Mouse (Mus musculus): ENCODE measurements at regions not wholly inside any gene's neighbourhood (a gene's known extent, or its start where the extent isn't known, plus 50 kb on each side); places are given as distances from the start of the nearest gene placed in this dataset.

DNA sequence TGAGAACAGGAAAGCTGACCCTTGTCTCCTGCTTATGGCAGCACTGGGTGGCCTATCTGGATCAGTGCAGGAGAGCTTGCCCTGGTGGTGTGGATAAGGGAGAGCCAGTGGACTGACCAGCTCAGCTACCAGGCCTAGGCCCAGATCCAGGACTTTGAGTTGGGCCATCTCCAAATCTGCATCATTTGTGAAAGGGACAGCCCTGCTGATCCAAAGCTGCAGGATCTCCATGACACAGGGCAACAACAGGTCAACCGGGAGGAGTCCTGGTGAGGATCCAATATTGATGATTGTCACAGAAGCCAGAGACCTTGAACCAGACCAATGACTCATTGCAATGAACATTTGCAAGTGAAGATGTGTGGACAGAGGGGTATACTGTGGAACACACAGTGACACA lies 256.2 kb upstream of the Rtl1 start:
- TF ChIP-seq CTCF (IDR thresholded peaks at IDR 0.05; ENCODE audit: borderline replicate concordance, control insufficient read depth, extremely low read depth, insufficient read depth, low read length, poor library complexity) = no peak
- TF ChIP-seq POLR2A (IDR thresholded peaks at IDR 0.05; ENCODE audit: control insufficient read depth, extremely low read depth, insufficient read depth, low read length, poor library complexity) = no peak
- 97% methylated on average over 1 of the region's 1 CpGs for WGBS
- H3K4me3 ChIP-seq (ENCODE audit: control insufficient read depth, insufficient read depth, low read length) = no peak overlapping the region
- H3K4me1 ChIP-seq (replicated peaks; ENCODE audit: control insufficient read depth, insufficient read depth, low read length) = no peaks in the 10 kb centered on the region
- no peaks in the 10 kb centered on the region for H3K36me3 ChIP-seq (ENCODE audit: control insufficient read depth, insufficient read depth, low read length)
- H3K27ac ChIP-seq (ENCODE audit: control insufficient read depth, insufficient read depth, low read length) = no peak overlapping the region
- no peak for DNase-seq
- H3K27me3 ChIP-seq (ENCODE audit: control insufficient read depth, insufficient read depth, low read length) = no peaks in the 10 kb centered on the region

GRCm38 (mm10) chr12:109857705-109858104 lies 257.6 kb upstream of the Rtl1 start:
- no peak overlapping the region for H3K4me3 ChIP-seq (ENCODE audit: control insufficient read depth, insufficient read depth, low read length)
- H3K4me1 ChIP-seq (replicated peaks; ENCODE audit: control insufficient read depth, insufficient read depth, low read length) = no peaks in the 10 kb centered on the region
- H3K36me3 ChIP-seq (ENCODE audit: control insufficient read depth, insufficient read depth, low read length) = no peaks in the 10 kb centered on the region
- WGBS = 86% methylated on average over 4 of the region's 4 CpGs
- DNase-seq = no peak
- H3K27me3 ChIP-seq (ENCODE audit: control insufficient read depth, insufficient read depth, low read length) = no peaks in the 10 kb centered on the region
- TF ChIP-seq POLR2A (IDR thresholded peaks at IDR 0.05; ENCODE audit: control insufficient read depth, extremely low read depth, insufficient read depth, low read length, poor library complexity) = no peak
- TF ChIP-seq CTCF (IDR thresholded peaks at IDR 0.05; ENCODE audit: borderline replicate concordance, control insufficient read depth, extremely low read depth, insufficient read depth, low read length, poor library complexity) = no peak
- no peak overlapping the region for H3K27ac ChIP-seq (ENCODE audit: control insufficient read depth, insufficient read depth, low read length)

DNA sequence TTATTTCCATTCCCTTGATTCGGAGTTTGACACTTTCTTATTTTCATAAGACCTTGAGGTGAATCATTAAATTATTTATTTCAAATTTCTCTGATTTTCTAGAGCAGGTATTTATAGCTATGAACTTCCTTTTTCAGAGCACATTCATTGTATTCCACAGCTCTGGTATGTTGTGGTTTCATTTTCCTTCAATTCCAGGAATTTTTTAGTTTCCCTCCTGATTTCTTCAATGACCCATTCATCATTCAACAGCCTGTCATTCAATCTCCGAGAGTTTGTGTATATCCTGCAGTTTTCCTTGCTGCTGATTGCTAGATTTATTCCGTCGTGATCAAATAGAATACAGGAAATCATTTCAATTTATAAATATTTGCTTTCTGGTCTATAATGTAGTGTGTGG lies 264.7 kb upstream of the Rtl1 start:
- Histone ChIP-seq H3K4me1 (replicated peaks; ENCODE audit: control insufficient read depth, insufficient read depth, low read length) (no peaks in the 10 kb centered on the region), H3K27ac (ENCODE audit: control insufficient read depth, insufficient read depth, low read length) (no peak overlapping the region), H3K36me3 (ENCODE audit: control insufficient read depth, insufficient read depth, low read length) (no peaks in the 10 kb centered on the region), H3K4me3 (ENCODE audit: control insufficient read depth, insufficient read depth, low read length) (no peak overlapping the region), H3K27me3 (ENCODE audit: control insufficient read depth, insufficient read depth, low read length) (no peaks in the 10 kb centered on the region)
- WGBS = 69% methylated on average over 4 of the region's 4 CpGs
- no peak for DNase-seq
- TF ChIP-seq CTCF (IDR thresholded peaks at IDR 0.05; ENCODE audit: borderline replicate concordance, control insufficient read depth, extremely low read depth, insufficient read depth, low read length, poor library complexity) = no peak
- no peak for TF ChIP-seq POLR2A (IDR thresholded peaks at IDR 0.05; ENCODE audit: control insufficient read depth, extremely low read depth, insufficient read depth, low read length, poor library complexity)

GRCm38 (mm10) chr12:109871021-109871420 lies 270.9 kb upstream of the Rtl1 start:
- no peaks in the 10 kb centered on the region for H3K27me3 ChIP-seq (ENCODE audit: control insufficient read depth, insufficient read depth, low read length)
- no peaks in the 10 kb centered on the region for H3K4me1 ChIP-seq (replicated peaks; ENCODE audit: control insufficient read depth, insufficient read depth, low read length)
- no peak overlapping the region for H3K4me3 ChIP-seq (ENCODE audit: control insufficient read depth, insufficient read depth, low read length)
- no peak for DNase-seq
- H3K27ac ChIP-seq (ENCODE audit: control insufficient read depth, insufficient read depth, low read length) = no peak overlapping the region
- no peak for TF ChIP-seq POLR2A (IDR thresholded peaks at IDR 0.05; ENCODE audit: control insufficient read depth, extremely low read depth, insufficient read depth, low read length, poor library complexity)
- TF ChIP-seq CTCF (IDR thresholded peaks at IDR 0.05; ENCODE audit: borderline replicate concordance, control insufficient read depth, extremely low read depth, insufficient read depth, low read length, poor library complexity) = no peak
- WGBS = 94% methylated on average over 14 of the region's 14 CpGs
- no peaks in the 10 kb centered on the region for H3K36me3 ChIP-seq (ENCODE audit: control insufficient read depth, insufficient read depth, low read length)

DNA sequence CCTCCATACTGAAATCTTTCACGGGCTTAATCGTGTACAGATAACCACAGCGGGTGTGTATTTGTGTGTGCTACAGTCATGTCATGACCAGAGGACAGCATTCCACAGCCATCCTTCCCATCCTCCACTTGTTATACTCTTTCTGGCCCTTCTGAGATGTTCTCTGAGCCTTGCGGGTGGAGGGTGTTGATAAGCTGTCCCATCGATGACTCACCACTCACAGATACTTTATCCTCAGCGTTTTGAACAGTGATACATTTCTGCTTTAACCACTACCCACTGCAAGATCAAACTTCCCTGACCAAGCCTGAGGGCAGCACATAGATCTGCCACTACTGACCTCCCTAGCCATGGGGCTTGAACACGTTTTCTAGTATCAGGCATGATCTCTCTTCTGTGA lies 274.3 kb upstream of the Rtl1 start:
- DNase-seq = no peak
- Histone ChIP-seq H3K27ac (ENCODE audit: control insufficient read depth, insufficient read depth, low read length) (no peak overlapping the region), H3K27me3 (ENCODE audit: control insufficient read depth, insufficient read depth, low read length) (no peaks in the 10 kb centered on the region), H3K4me1 (replicated peaks; ENCODE audit: control insufficient read depth, insufficient read depth, low read length) (no peaks in the 10 kb centered on the region), H3K4me3 (ENCODE audit: control insufficient read depth, insufficient read depth, low read length) (no peak overlapping the region), H3K36me3 (ENCODE audit: control insufficient read depth, insufficient read depth, low read length) (no peaks in the 10 kb centered on the region)
- WGBS = 76% methylated on average over 7 of the region's 7 CpGs
- no peak for TF ChIP-seq CTCF (IDR thresholded peaks at IDR 0.05; ENCODE audit: borderline replicate concordance, control insufficient read depth, extremely low read depth, insufficient read depth, low read length, poor library complexity)
- no peak for TF ChIP-seq POLR2A (IDR thresholded peaks at IDR 0.05; ENCODE audit: control insufficient read depth, extremely low read depth, insufficient read depth, low read length, poor library complexity)

DNA sequence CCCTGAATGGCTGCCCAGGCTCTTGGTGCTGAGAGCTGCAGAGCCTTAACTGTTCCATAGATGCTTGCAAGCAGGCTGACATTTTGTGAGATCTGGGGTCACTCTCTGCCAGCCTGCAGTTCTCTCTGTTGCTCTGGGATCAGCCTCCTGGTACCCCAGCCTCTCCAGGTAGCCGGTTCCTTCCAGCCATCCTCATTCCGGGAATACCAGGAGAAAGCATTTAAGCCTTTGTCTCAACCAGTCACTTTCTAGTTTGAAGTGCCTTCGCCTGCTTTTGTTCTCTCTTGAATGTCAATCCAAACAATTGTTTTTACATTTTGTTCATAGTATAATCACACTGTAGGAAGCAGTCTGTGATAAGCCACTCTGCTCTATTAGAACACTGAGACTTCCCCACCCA lies 281.0 kb upstream of the Rtl1 start:
- 94% methylated on average over 3 of the region's 3 CpGs for WGBS
- no peak overlapping the region for H3K27ac ChIP-seq (ENCODE audit: control insufficient read depth, insufficient read depth, low read length)
- TF ChIP-seq CTCF (IDR thresholded peaks at IDR 0.05; ENCODE audit: borderline replicate concordance, control insufficient read depth, extremely low read depth, insufficient read depth, low read length, poor library complexity) = no peak
- no peak for TF ChIP-seq POLR2A (IDR thresholded peaks at IDR 0.05; ENCODE audit: control insufficient read depth, extremely low read depth, insufficient read depth, low read length, poor library complexity)
- no peaks in the 10 kb centered on the region for H3K36me3 ChIP-seq (ENCODE audit: control insufficient read depth, insufficient read depth, low read length)
- H3K27me3 ChIP-seq (ENCODE audit: control insufficient read depth, insufficient read depth, low read length) = no peaks in the 10 kb centered on the region
- DNase-seq = no peak
- no peaks in the 10 kb centered on the region for H3K4me1 ChIP-seq (replicated peaks; ENCODE audit: control insufficient read depth, insufficient read depth, low read length)
- no peak overlapping the region for H3K4me3 ChIP-seq (ENCODE audit: control insufficient read depth, insufficient read depth, low read length)

DNA sequence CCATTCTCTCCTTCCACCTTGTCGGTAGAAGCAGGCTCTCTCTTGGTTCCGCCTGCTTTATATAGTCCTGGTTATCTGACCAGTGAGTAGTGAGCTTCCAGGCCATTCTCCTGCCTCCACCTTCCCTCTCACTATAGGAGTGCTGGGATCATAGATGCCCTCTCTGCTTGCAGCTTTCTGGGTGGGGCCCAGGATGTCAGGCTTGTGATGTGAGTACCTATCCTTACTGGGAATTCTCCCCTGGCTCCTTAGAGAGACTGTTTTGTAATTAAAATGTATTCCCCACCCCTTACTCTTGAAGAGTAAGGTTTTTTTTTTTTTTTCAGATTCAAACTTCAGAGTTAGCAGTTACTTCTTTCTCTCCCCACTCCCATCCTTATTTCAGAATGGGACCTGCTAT lies 291.1 kb upstream of the Rtl1 start:
- 51% methylated on average over 2 of the region's 2 CpGs for WGBS
- H3K27ac ChIP-seq (ENCODE audit: control insufficient read depth, insufficient read depth, low read length) = no peak overlapping the region
- TF ChIP-seq CTCF (IDR thresholded peaks at IDR 0.05; ENCODE audit: borderline replicate concordance, control insufficient read depth, extremely low read depth, insufficient read depth, low read length, poor library complexity) = no peak

More for the DNA sequence above, 291.1 kb upstream of the Rtl1 start:
- no peak for DNase-seq
- Histone ChIP-seq H3K4me3 (ENCODE audit: control insufficient read depth, insufficient read depth, low read length) (no peak overlapping the region), H3K36me3 (ENCODE audit: control insufficient read depth, insufficient read depth, low read length) (no peaks in the 10 kb centered on the region), H3K27me3 (ENCODE audit: control insufficient read depth, insufficient read depth, low read length) (no peaks in the 10 kb centered on the region), H3K4me1 (replicated peaks; ENCODE audit: control insufficient read depth, insufficient read depth, low read length) (no peaks in the 10 kb centered on the region)

All from thymus, adult 2 months (tissue).